Mouse (Mus musculus): ENCODE data around the gene Mpc1. TPM values are rescaled to one million over a fixed set of nuclear protein-coding genes. Genes with fewer than 3 reads are reported as not detected.
"Not testable (repeated sequence)": the region's sequence is repeated elsewhere in the genome, so short reads cannot be mapped to it uniquely, and the experiment has no call there.

The Mpc1 gene
- polyA plus RNA-seq, 1 experiment from 2014 or later, result 343 TPM

DNA sequence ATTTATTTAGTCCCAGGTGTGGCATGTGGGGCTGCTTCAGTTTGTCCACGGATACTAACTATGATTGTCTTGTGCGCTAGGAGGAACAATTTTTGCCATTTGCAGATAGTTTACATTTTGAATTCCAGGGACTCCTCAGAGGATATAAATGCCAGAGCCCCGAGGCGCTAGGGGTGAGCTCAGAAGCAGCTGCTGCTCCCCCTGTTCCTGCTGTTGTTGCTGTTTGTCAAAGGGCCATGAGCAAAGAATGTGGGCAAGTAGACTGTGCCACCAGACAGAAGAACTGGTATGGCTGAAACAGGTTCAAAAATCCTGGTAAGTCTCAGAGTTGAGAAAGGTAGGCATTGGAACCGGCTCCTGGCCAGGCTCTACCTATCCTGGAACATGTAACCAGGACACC is 21.0 kb downstream of the Mpc1 start:
- Histone ChIP-seq H3K4me3 (replicated peaks; ENCODE audit: low read length) (no peak overlapping the region), H3K27me3 (replicated peaks; ENCODE audit: control insufficient read depth, insufficient read depth, low read length) (no peaks in the 10 kb centered on the region), H3K9ac (replicated peaks; ENCODE audit: low read depth, low read length) (no peak overlapping the region), H3K9me3 (ENCODE audit: control insufficient read depth, low read length) (no peaks in the 10 kb centered on the region), H3K36me3 (ENCODE audit: control insufficient read depth, insufficient read depth) (no peaks in the 10 kb centered on the region), H3K4me2 (ENCODE audit: low read length) (no peak overlapping the region), H3K27ac (ENCODE audit: low read length) (no peak overlapping the region), H3K4me1 (replicated peaks; ENCODE audit: control insufficient read depth, insufficient read depth, low read length) (no peaks in the 10 kb centered on the region)
- 76% methylated on average over 5 of the region's 5 CpGs for WGBS
- ATAC-seq, result no peak

DNA sequence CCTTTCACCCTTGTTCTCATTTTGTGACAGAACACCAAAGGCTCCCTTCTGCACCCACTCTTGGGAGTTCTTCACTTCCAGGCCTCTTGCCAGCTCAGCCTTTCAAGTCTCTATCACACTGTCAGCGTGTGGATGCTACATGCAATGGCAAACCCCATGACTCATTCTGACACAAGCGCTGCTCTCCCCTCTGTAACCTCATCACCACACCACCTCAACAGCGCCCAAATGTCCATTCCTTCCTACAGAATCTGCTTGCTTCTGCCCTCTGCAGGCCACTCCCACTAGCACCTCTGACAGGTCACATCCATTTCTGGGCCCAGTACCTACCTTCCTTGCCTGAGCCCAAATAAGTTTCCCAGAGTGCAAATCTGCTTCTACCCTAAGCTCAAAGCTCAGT is 23.1 kb downstream of the Mpc1 start:
- H3K9me3 ChIP-seq (ENCODE audit: control insufficient read depth, low read length), result no peaks in the 10 kb centered on the region
- H3K9ac ChIP-seq (replicated peaks; ENCODE audit: low read depth, low read length), result no peak overlapping the region
- H3K4me3 ChIP-seq (replicated peaks; ENCODE audit: low read length), result no peak overlapping the region
- no peak overlapping the region for H3K27ac ChIP-seq (ENCODE audit: low read length)
- no peak for ATAC-seq
- no peaks in the 10 kb centered on the region for H3K27me3 ChIP-seq (replicated peaks; ENCODE audit: control insufficient read depth, insufficient read depth, low read length)
- peaks cover 3% of the 10 kb centered on the region; the same call in 1 of the 2 replicates for H3K4me1 ChIP-seq (replicated peaks; ENCODE audit: control insufficient read depth, insufficient read depth, low read length)
- no peaks in the 10 kb centered on the region for H3K36me3 ChIP-seq (ENCODE audit: control insufficient read depth, insufficient read depth)
- WGBS, result 21% methylated on average over 3 of the region's 3 CpGs
- no peak overlapping the region for H3K4me2 ChIP-seq (ENCODE audit: low read length)

DNA sequence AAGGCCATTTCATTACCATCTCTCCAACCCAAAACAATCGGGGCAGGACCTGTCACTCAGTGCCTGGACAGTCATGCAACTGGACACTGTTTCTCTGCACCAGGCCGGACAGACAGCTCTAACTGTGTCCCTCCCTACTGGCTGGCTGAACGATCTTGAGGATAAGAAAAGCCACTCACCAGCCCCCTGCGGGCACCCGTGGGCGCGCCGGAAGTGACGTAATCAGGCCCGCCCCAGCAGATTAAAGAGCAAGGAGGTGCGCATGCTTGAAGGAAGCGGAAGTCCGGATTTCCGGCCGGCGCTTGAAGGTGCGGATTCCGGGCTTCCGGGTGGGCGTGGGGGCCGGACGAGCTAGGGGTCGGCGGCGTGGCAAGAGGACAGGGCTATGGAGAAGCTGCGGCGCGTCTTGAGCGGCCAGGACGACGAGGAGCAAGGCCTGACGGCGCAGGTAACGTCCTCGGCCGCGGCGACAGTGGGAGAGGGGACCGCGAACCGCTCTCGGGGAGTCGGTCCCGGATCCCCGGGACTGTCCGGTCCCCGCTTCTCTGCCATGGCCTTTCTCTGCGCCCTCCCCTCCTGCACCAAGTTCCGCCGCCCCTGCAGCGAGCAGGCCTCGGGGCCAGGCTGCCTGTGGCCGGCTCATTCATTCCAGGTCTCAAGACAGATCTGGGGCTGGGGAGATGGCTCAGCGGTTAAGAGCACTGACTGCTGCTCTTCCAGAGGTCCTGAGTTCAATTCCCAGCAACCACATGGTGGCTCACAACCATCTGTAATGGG is 28.3 kb downstream of the Mpc1 start, which contains the start of gene Sft2d1:
TSS of gene Sft2d1 (plus strand) at position 265 of the 777 bp plus-strand sequence.
- Histone ChIP-seq H3K36me3 (ENCODE audit: control insufficient read depth, insufficient read depth) (no peaks in the 10 kb centered on the region), H3K27ac (ENCODE audit: low read length) (peak within 1 kb of the TSS; percentile 88), H3K4me2 (ENCODE audit: low read length) (peak within 1 kb of the TSS; percentile 72), H3K4me3 (replicated peaks; ENCODE audit: low read length) (peak within 1 kb of the TSS; percentile 76), H3K9me3 (ENCODE audit: control insufficient read depth, low read length) (no peaks in the 10 kb centered on the region), H3K4me1 (replicated peaks; ENCODE audit: control insufficient read depth, insufficient read depth, low read length) (peaks cover 21% of the 10 kb centered on the region), H3K9ac (replicated peaks; ENCODE audit: low read depth, low read length) (peak within 1 kb of the TSS; percentile 62), H3K27me3 (replicated peaks; ENCODE audit: control insufficient read depth, insufficient read depth, low read length) (no peaks in the 10 kb centered on the region)
- ATAC-seq, result peak; percentile 96
- WGBS, result under 1% methylated on average over 51 of the region's 54 CpGs

DNA sequence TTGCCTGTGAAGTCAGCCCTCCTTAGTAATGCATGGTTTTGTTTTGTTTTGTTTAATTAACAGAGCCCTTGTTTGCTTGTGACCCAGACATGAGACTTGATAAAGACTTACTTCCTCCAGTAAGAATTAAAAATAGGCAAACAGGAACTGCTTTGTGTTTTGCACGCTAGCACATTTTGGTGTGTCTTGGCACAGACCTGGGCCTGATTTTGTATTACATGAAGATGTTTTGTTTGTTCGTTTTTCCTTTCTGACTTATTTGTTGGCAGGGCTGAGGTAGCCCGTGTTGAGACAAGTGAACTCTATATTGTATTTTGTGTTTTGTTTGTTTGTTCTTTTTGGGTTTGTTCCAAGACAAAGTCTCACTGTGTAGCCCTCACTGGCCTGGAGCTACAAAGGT is 29.0 kb downstream of the Mpc1 start:
- Histone ChIP-seq H3K4me1 (replicated peaks; ENCODE audit: control insufficient read depth, insufficient read depth, low read length) (peaks cover 21% of the 10 kb centered on the region), H3K9me3 (ENCODE audit: control insufficient read depth, low read length) (no peaks in the 10 kb centered on the region), H3K27me3 (replicated peaks; ENCODE audit: control insufficient read depth, insufficient read depth, low read length) (no peaks in the 10 kb centered on the region), H3K4me2 (ENCODE audit: low read length) (peak overlapping the region; percentile 72), H3K36me3 (ENCODE audit: control insufficient read depth, insufficient read depth) (no peaks in the 10 kb centered on the region), H3K9ac (replicated peaks; ENCODE audit: low read depth, low read length) (peak overlapping the region; percentile 62; the same call in 1 of the 2 replicates), H3K27ac (ENCODE audit: low read length) (no peak overlapping the region), H3K4me3 (replicated peaks; ENCODE audit: low read length) (peak overlapping the region; percentile 76)
- no peak for ATAC-seq
- 44% methylated on average over 3 of the region's 3 CpGs for WGBS

DNA sequence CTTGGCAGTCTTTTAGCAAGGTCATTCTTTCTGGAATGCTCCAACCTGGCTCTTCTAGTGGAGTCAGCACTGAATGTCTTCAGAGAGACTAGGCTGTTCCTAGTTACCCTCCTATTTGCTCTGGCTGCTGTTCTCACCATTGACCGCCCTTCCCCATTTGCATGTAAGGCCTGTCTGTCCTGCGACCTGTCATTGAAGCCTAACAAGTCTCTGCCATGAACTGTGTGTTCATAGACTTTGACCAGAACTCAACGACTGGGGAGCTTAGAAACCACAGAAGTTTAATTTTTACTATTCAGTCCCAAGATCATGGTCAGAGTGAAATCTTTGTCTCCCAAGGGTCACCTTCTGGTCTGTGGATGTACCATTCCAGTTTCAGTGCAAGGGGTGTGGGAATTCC is 31.3 kb downstream of the Mpc1 start:
- no peak for ATAC-seq
- H3K27me3 ChIP-seq (replicated peaks; ENCODE audit: control insufficient read depth, insufficient read depth, low read length), result no peaks in the 10 kb centered on the region
- H3K4me1 ChIP-seq (replicated peaks; ENCODE audit: control insufficient read depth, insufficient read depth, low read length), result peaks cover 21% of the 10 kb centered on the region
- H3K9ac ChIP-seq (replicated peaks; ENCODE audit: low read depth, low read length), result no peak overlapping the region
- H3K36me3 ChIP-seq (ENCODE audit: control insufficient read depth, insufficient read depth), result no peaks in the 10 kb centered on the region
- H3K4me2 ChIP-seq (ENCODE audit: low read length), result no peak overlapping the region
- WGBS, result 89% methylated on average over 3 of the region's 3 CpGs
- no peaks in the 10 kb centered on the region for H3K9me3 ChIP-seq (ENCODE audit: control insufficient read depth, low read length)
- H3K27ac ChIP-seq (ENCODE audit: low read length), result no peak overlapping the region
- H3K4me3 ChIP-seq (replicated peaks; ENCODE audit: low read length), result no peak overlapping the region

DNA sequence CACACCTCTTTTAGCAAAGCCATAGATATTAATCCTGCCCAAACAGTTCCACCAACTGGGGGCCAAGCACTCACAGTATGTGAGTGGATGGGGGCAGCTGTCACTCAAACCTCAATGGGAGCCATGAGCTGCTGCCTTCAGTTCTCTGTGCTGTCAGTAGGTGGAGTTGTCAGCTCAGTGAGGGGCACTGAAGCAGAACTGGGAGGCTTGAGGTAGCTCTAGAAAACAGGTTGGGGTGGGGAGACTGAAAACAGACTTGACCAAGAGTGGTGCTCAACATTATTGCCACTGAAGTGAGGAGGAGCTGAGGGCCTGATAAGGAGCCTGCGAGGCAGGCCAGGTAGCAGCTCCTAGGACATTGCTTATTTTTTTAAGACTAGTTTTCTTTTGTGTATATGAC is 33.5 kb downstream of the Mpc1 start:
- H3K9ac ChIP-seq (replicated peaks; ENCODE audit: low read depth, low read length), result no peak overlapping the region
- H3K4me1 ChIP-seq (replicated peaks; ENCODE audit: control insufficient read depth, insufficient read depth, low read length), result peaks cover 18% of the 10 kb centered on the region
- H3K27ac ChIP-seq (ENCODE audit: low read length), result no peak overlapping the region
- 89% methylated on average over 1 of the region's 1 CpGs for WGBS
- peak; percentile 24; the same call in 1 of the 2 replicates for ATAC-seq
- H3K4me2 ChIP-seq (ENCODE audit: low read length), result no peak overlapping the region
- H3K27me3 ChIP-seq (replicated peaks; ENCODE audit: control insufficient read depth, insufficient read depth, low read length), result no peaks in the 10 kb centered on the region
- H3K4me3 ChIP-seq (replicated peaks; ENCODE audit: low read length), result no peak overlapping the region
- H3K9me3 ChIP-seq (ENCODE audit: control insufficient read depth, low read length), result no peaks in the 10 kb centered on the region
- H3K36me3 ChIP-seq (ENCODE audit: control insufficient read depth, insufficient read depth), result no peaks in the 10 kb centered on the region

DNA sequence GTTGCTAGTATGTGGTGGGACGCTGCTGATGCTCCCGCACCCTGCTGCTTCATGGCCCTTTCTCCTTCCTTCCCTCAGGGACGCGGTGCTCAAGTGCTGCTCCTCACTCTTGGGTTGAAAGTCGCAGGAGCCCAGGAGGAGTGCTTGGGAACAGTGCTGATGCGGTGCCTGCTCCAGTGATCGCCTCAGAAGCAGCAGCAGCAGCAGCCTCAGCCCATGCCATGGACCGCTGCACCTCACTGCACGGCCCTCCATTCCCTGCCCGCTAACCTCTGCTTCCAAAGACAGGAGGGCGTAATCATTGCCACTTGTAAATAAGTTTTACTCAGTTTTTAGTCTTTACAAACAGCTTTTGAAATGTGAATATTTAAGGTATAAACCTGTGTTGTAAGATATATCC is 44.2 kb downstream of the Mpc1 start:
- H3K4me1 ChIP-seq (replicated peaks; ENCODE audit: control insufficient read depth, insufficient read depth, low read length); ATAC-seq; H3K9me3 ChIP-seq (ENCODE audit: control insufficient read depth, low read length); H3K27me3 ChIP-seq (replicated peaks; ENCODE audit: control insufficient read depth, insufficient read depth, low read length); H3K27ac ChIP-seq (ENCODE audit: low read length); H3K9ac ChIP-seq (replicated peaks; ENCODE audit: low read depth, low read length); H3K4me3 ChIP-seq (replicated peaks; ENCODE audit: low read length); H3K4me2 ChIP-seq (ENCODE audit: low read length); H3K36me3 ChIP-seq (ENCODE audit: control insufficient read depth, insufficient read depth): not testable (repeated sequence)
- 91% methylated on average over 8 of the region's 11 CpGs for WGBS

DNA sequence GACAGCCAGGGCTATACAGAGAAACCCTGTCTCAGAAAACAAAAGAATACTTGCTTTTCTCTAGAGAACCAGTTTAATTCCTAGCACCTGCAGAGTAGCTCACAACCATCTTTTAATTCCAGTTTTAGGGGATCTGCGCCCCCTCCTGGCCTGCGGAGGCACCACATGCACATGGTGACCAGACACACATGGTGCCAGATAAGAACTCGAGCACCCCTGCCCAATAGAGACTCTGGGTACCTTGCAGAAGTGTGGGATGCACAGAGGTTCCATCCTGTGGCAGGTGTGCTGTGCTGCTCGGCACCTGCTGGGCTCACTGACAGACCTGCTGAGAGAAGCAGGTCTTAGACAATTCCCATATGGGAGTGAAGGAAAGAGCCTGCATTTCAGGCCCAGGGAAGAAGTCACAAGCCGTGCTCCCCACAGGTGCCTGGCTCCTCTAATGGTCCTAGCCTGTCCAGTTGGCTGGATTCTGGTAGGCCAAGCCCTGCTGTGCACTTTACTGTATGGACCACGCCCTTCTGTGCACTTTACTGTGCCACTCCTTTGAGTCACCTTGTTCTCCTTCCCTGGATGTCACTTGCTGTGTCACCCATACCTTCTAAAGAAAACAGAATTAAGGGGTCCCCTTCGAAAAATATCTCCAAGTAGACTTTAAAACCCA is 45.9 kb downstream of the Mpc1 start:
- Histone ChIP-seq H3K9me3 (ENCODE audit: control insufficient read depth, low read length) (no peaks in the 10 kb centered on the region), H3K27ac (ENCODE audit: low read length) (no peak overlapping the region), H3K4me2 (ENCODE audit: low read length) (no peak overlapping the region), H3K9ac (replicated peaks; ENCODE audit: low read depth, low read length) (no peak overlapping the region), H3K4me1 (replicated peaks; ENCODE audit: control insufficient read depth, insufficient read depth, low read length) (no peaks in the 10 kb centered on the region), H3K27me3 (replicated peaks; ENCODE audit: control insufficient read depth, insufficient read depth, low read length) (no peaks in the 10 kb centered on the region), H3K4me3 (replicated peaks; ENCODE audit: low read length) (no peak overlapping the region), H3K36me3 (ENCODE audit: control insufficient read depth, insufficient read depth) (peaks cover 6% of the 10 kb centered on the region; the same call in 1 of the 2 replicates)
- WGBS, result 73% methylated on average over 7 of the region's 7 CpGs
- ATAC-seq, result no peak

DNA sequence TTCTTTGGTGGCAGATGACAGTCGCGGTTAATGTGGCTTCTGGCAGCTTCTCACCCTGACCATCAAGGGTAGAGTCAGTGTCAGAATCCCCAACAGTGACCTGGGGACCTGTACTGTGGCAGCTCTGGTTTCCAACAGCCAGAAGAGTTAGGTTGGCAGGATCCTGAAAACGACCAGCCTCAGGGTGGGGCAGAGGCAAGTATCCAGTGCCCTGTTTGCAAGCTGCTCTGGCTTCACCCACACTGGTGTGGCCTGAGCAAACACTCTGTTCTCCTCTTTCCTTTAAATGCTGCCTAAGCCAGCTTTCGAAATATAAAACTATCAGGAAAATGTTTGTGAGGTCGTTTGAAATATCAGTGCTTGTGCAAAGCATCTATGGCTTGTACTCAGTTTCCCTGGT is 47.9 kb downstream of the Mpc1 start:
- Histone ChIP-seq H3K4me3 (replicated peaks; ENCODE audit: low read length) (no peak overlapping the region), H3K27me3 (replicated peaks; ENCODE audit: control insufficient read depth, insufficient read depth, low read length) (no peaks in the 10 kb centered on the region), H3K9me3 (ENCODE audit: control insufficient read depth, low read length) (no peaks in the 10 kb centered on the region), H3K4me1 (replicated peaks; ENCODE audit: control insufficient read depth, insufficient read depth, low read length) (no peaks in the 10 kb centered on the region), H3K27ac (ENCODE audit: low read length) (no peak overlapping the region), H3K9ac (replicated peaks; ENCODE audit: low read depth, low read length) (no peak overlapping the region), H3K36me3 (ENCODE audit: control insufficient read depth, insufficient read depth) (peaks cover 4% of the 10 kb centered on the region; the same call in 1 of the 2 replicates), H3K4me2 (ENCODE audit: low read length) (no peak overlapping the region)
- no peak for ATAC-seq
- 78% methylated on average over 5 of the region's 5 CpGs for WGBS
